Mouse (Mus musculus): ENCODE data around the gene Pecam1. TPM values are rescaled to one million over a fixed set of nuclear protein-coding genes. Genes with fewer than 3 reads are reported as not detected.

The Pecam1 gene
- polyA plus RNA-seq, 1 experiment: 57.9 TPM

GRCm38 (mm10) chr11:106612961-106613637, 137.3 kb downstream of the Pecam1 start, which contains the start of gene Tex2:
Gene Tex2 (minus strand): TSS chr11:106613423.
- H3K36me3 ChIP-seq (ENCODE audit: control insufficient read depth, insufficient read depth, low read length): no peaks in the 10 kb centered on the region
- peaks cover 17% of the 10 kb centered on the region for H3K4me1 ChIP-seq (replicated peaks; ENCODE audit: control insufficient read depth, insufficient read depth, low read length)
- peak; percentile 92 for DNase-seq
- TF ChIP-seq POLR2A (IDR thresholded peaks at IDR 0.05; ENCODE audit: control insufficient read depth, extremely low read depth, insufficient read depth, low read length, poor library complexity): no peak
- TF ChIP-seq CTCF (IDR thresholded peaks at IDR 0.05; ENCODE audit: borderline replicate concordance, control insufficient read depth, extremely low read depth, insufficient read depth, low read length, poor library complexity): 0 out of 2 replicates have a peak, but pooled peaks have one; percentile 29
- H3K27me3 ChIP-seq (ENCODE audit: control insufficient read depth, insufficient read depth, low read length): no peaks in the 10 kb centered on the region
- WGBS: under 1% methylated on average over 42 of the region's 45 CpGs
- H3K27ac ChIP-seq (ENCODE audit: control insufficient read depth, insufficient read depth, low read length): peak within 1 kb of the TSS; percentile 5
- H3K4me3 ChIP-seq (ENCODE audit: control insufficient read depth, insufficient read depth, low read length): peak within 1 kb of the TSS; percentile 85

- H3K4me3 ChIP-seq (ENCODE audit: control insufficient read depth, insufficient read depth, low read length): peak overlapping the region; percentile 85
- DNase-seq: peak; percentile 40
- H3K36me3 ChIP-seq (ENCODE audit: control insufficient read depth, insufficient read depth, low read length): no peaks in the 10 kb centered on the region
- peak; percentile 45; the same call in 1 of the 2 replicates for TF ChIP-seq POLR2A (IDR thresholded peaks at IDR 0.05; ENCODE audit: control insufficient read depth, extremely low read depth, insufficient read depth, low read length, poor library complexity)
- no peak for TF ChIP-seq CTCF (IDR thresholded peaks at IDR 0.05; ENCODE audit: borderline replicate concordance, control insufficient read depth, extremely low read depth, insufficient read depth, low read length, poor library complexity)
- WGBS: under 1% methylated on average over 67 of the region's 67 CpGs
- H3K4me1 ChIP-seq (replicated peaks; ENCODE audit: control insufficient read depth, insufficient read depth, low read length): peaks cover 19% of the 10 kb centered on the region
- no peaks in the 10 kb centered on the region for H3K27me3 ChIP-seq (ENCODE audit: control insufficient read depth, insufficient read depth, low read length)
- H3K27ac ChIP-seq (ENCODE audit: control insufficient read depth, insufficient read depth, low read length): peak overlapping the region; percentile 5
Observed at GRCm38 (mm10) chr11:106612209-106612960, 138.0 kb downstream of the Pecam1 start.

- 94% methylated on average over 8 of the region's 8 CpGs for WGBS
- H3K27ac ChIP-seq (ENCODE audit: control insufficient read depth, insufficient read depth, low read length): no peak overlapping the region
- H3K4me3 ChIP-seq (ENCODE audit: control insufficient read depth, insufficient read depth, low read length): no peak overlapping the region
- no peaks in the 10 kb centered on the region for H3K36me3 ChIP-seq (ENCODE audit: control insufficient read depth, insufficient read depth, low read length)
- DNase-seq: no peak
- TF ChIP-seq CTCF (IDR thresholded peaks at IDR 0.05; ENCODE audit: borderline replicate concordance, control insufficient read depth, extremely low read depth, insufficient read depth, low read length, poor library complexity) (no peak), POLR2A (IDR thresholded peaks at IDR 0.05; ENCODE audit: control insufficient read depth, extremely low read depth, insufficient read depth, low read length, poor library complexity) (no peak)
- no peaks in the 10 kb centered on the region for H3K27me3 ChIP-seq (ENCODE audit: control insufficient read depth, insufficient read depth, low read length)
- peaks cover 23% of the 10 kb centered on the region for H3K4me1 ChIP-seq (replicated peaks; ENCODE audit: control insufficient read depth, insufficient read depth, low read length)
Observed at GRCm38 (mm10) chr11:106609731-106610130, 140.7 kb downstream of the Pecam1 start.

GRCm38 (mm10) chr11:106607316-106607715, 143.1 kb downstream of the Pecam1 start:
- Histone ChIP-seq H3K27ac (ENCODE audit: control insufficient read depth, insufficient read depth, low read length) (no peak overlapping the region), H3K4me1 (replicated peaks; ENCODE audit: control insufficient read depth, insufficient read depth, low read length) (peaks cover 21% of the 10 kb centered on the region), H3K36me3 (ENCODE audit: control insufficient read depth, insufficient read depth, low read length) (peaks cover 3% of the 10 kb centered on the region; the same call in 1 of the 2 replicates), H3K27me3 (ENCODE audit: control insufficient read depth, insufficient read depth, low read length) (no peaks in the 10 kb centered on the region), H3K4me3 (ENCODE audit: control insufficient read depth, insufficient read depth, low read length) (no peak overlapping the region)
- WGBS: 57% methylated on average over 6 of the region's 6 CpGs
- DNase-seq: no peak
- no peak for TF ChIP-seq POLR2A (IDR thresholded peaks at IDR 0.05; ENCODE audit: control insufficient read depth, extremely low read depth, insufficient read depth, low read length, poor library complexity)
- TF ChIP-seq CTCF (IDR thresholded peaks at IDR 0.05; ENCODE audit: borderline replicate concordance, control insufficient read depth, extremely low read depth, insufficient read depth, low read length, poor library complexity): no peak

- Histone ChIP-seq H3K27me3 (ENCODE audit: control insufficient read depth, insufficient read depth, low read length) (no peaks in the 10 kb centered on the region), H3K4me3 (ENCODE audit: control insufficient read depth, insufficient read depth, low read length) (no peak overlapping the region), H3K27ac (ENCODE audit: control insufficient read depth, insufficient read depth, low read length) (no peak overlapping the region), H3K36me3 (ENCODE audit: control insufficient read depth, insufficient read depth, low read length) (peaks cover 3% of the 10 kb centered on the region; the same call in 1 of the 2 replicates), H3K4me1 (replicated peaks; ENCODE audit: control insufficient read depth, insufficient read depth, low read length) (peaks cover 20% of the 10 kb centered on the region)
- 76% methylated on average over 5 of the region's 5 CpGs for WGBS
- no peak for DNase-seq
- TF ChIP-seq CTCF (IDR thresholded peaks at IDR 0.05; ENCODE audit: borderline replicate concordance, control insufficient read depth, extremely low read depth, insufficient read depth, low read length, poor library complexity) (no peak), POLR2A (IDR thresholded peaks at IDR 0.05; ENCODE audit: control insufficient read depth, extremely low read depth, insufficient read depth, low read length, poor library complexity) (no peak)
Observed at GRCm38 (mm10) chr11:106606042-106606441, 144.4 kb downstream of the Pecam1 start.

Other genes starting within 250 kb of the Pecam1 start
- gene Tex2, start 137.2 kb downstream of the Pecam1 start, polyA plus RNA-seq (2012; rRNA removed): 13.2 and 13.7 TPM in 2 replicates
- 2.8 and 3.6 TPM in 2 replicates for gene Milr1, start 598 bp upstream of the Pecam1 start, polyA plus RNA-seq (2012; rRNA removed)
- 11.1 and 11.8 TPM in 2 replicates for gene Polg2, start 28.9 kb upstream of the Pecam1 start, polyA plus RNA-seq (2012; rRNA removed)
- gene Ddx5, start 38.6 kb upstream of the Pecam1 start, polyA plus RNA-seq (2012; rRNA removed): 722 and 855 TPM in 2 replicates
- 9.0 and 10.4 TPM in 2 replicates for gene Cep95, start 38.6 kb upstream of the Pecam1 start, polyA plus RNA-seq (2012; rRNA removed)
- gene Smurf2, start 170.1 kb upstream of the Pecam1 start, polyA plus RNA-seq (2012; rRNA removed): 9.5 and 9.9 TPM in 2 replicates
- 103 and 134 TPM in 2 replicates for gene Kpna2, start 248.9 kb upstream of the Pecam1 start, polyA plus RNA-seq (2012; rRNA removed)

Data from thymus, adult 2 months (tissue).